Mouse (Mus musculus) heart, postnatal 4 days (tissue): ENCODE results near the gene Gstt2. TPM values are rescaled to one million over a fixed set of nuclear protein-coding genes. Genes with fewer than 3 reads are reported as not detected.
A peak's percentile ranks its signal among the peaks of the same experiment; 100 is the strongest.

Experiments
- DNase-seq: peaks from one replicate; pipeline ENCODE4 v3.0.0; 2021
- total RNA-seq, 2 experiments: library from RNA; stranded (reverse); gene quantifications; 2 replicates each; pipeline ENCODE4 v1.2.3; 2021

Gstt2 gene
- total RNA-seq, 2 experiments from 2014 or later: 8.7 to 9.6 TPM

GRCm38 (mm10) chr10:75827668-75828360, 9.4 kb downstream of the Gstt2 start:
- peak; percentile 82 for DNase-seq

GRCm38 (mm10) chr10:75824530-75824929, 12.7 kb downstream of the Gstt2 start:
- DNase-seq: no peak

- no peak for DNase-seq
Observed at GRCm38 (mm10) chr10:75823782-75824181, 13.4 kb downstream of the Gstt2 start.

- DNase-seq: no peak
Observed at GRCm38 (mm10) chr10:75822443-75822842, 14.8 kb downstream of the Gstt2 start, which contains the start of gene Gstt4. Gene Gstt4 (minus strand): TSS chr10:75822543.

GRCm38 (mm10) chr10:75819882-75820281, 17.3 kb downstream of the Gstt2 start:
- DNase-seq: no peak

GRCm38 (mm10) chr10:75818641-75819040, 18.6 kb downstream of the Gstt2 start:
- no peak for DNase-seq

- DNase-seq: no peak
Observed at GRCm38 (mm10) chr10:75804217-75804616, 33.0 kb downstream of the Gstt2 start.

- DNase-seq: peak; percentile 62
Observed at GRCm38 (mm10) chr10:75798176-75798696, 39.0 kb downstream of the Gstt2 start, which contains the start of gene Gstt1. Gene Gstt1 (minus strand): TSS chr10:75798584.

GRCm38 (mm10) chr10:75797619-75798175, 39.5 kb downstream of the Gstt2 start:
- peak; percentile 52 for DNase-seq

GRCm38 (mm10) chr10:75796731-75797516, 40.3 kb downstream of the Gstt2 start:
- DNase-seq: no peak

- DNase-seq: no peak
Observed at GRCm38 (mm10) chr10:75794880-75795279, 42.3 kb downstream of the Gstt2 start.

GRCm38 (mm10) chr10:75790773-75791172, 46.5 kb downstream of the Gstt2 start:
- DNase-seq: no peak

- DNase-seq: no peak
Observed at GRCm38 (mm10) chr10:75789841-75790240, 47.4 kb downstream of the Gstt2 start.

GRCm38 (mm10) chr10:75789081-75789735, 48.0 kb downstream of the Gstt2 start:
- no peak for DNase-seq

GRCm38 (mm10) chr10:75788277-75788676, 48.9 kb downstream of the Gstt2 start:
- no peak for DNase-seq

GRCm38 (mm10) chr10:75785442-75785841, 51.8 kb downstream of the Gstt2 start:
- no peak for DNase-seq

Other genes with a start within 250 kb of the Gstt2 start
- 1 to 10 TPM; 8.4 to 9.3 TPM for gene Ggt5, start 248.1 kb downstream of the Gstt2 start, total RNA-seq
- 1 to 10 TPM; 4.7 to 4.9 TPM for gene Susd2, start 193.4 kb downstream of the Gstt2 start, total RNA-seq
- gene Cabin1, start 73.1 kb downstream of the Gstt2 start, total RNA-seq: 10 to 100 TPM; 35.8 to 37.1 TPM
- 10 to 100 TPM; 33.2 to 36.8 TPM for gene Ddt, start 64.0 kb downstream of the Gstt2 start, total RNA-seq
- gene Gm20441, start 56.5 kb downstream of the Gstt2 start, total RNA-seq: not detected
- gene Gstt3, start 56.0 kb downstream of the Gstt2 start, total RNA-seq: 1 to 10 TPM; 1.2 to 1.3 TPM
- 1 to 10 TPM; 3.5 to 4.4 TPM for gene Gstt1, start 38.8 kb downstream of the Gstt2 start, total RNA-seq
- not detected for gene Gstt4, start 14.9 kb downstream of the Gstt2 start, total RNA-seq
- gene Mif, start 22.8 kb upstream of the Gstt2 start, total RNA-seq: 100 to 1,000 TPM; 422 to 490 TPM
- under 1 TPM in 1 of 2 experiments, not detected in 1; 0.21 TPM for gene Derl3, start 56.0 kb upstream of the Gstt2 start, total RNA-seq
- gene Smarcb1, start 84.2 kb upstream of the Gstt2 start, total RNA-seq: 10 to 100 TPM; 54.2 to 56.5 TPM
- gene Chchd10, start 95.7 kb upstream of the Gstt2 start, total RNA-seq: 100 to 1,000 TPM; 882 to 898 TPM
- gene Mmp11, start 99.1 kb upstream of the Gstt2 start, total RNA-seq: 10 to 100 TPM in 1 of 2 experiments, 1 to 10 TPM in 1; 10.0 to 12.7 TPM
- not detected for gene Gm867, start 103.2 kb upstream of the Gstt2 start, total RNA-seq
- not detected for gene Vpreb3, start 105.6 kb upstream of the Gstt2 start, total RNA-seq
- not detected for gene Gm5134, start 117.1 kb upstream of the Gstt2 start, total RNA-seq
- gene Zfp280b, start 195.2 kb upstream of the Gstt2 start, total RNA-seq: 10 to 100 TPM; 11.8 to 12.2 TPM